Mouse (Mus musculus) CD4-positive helper T cell, adult 2 months (primary cell): Measurements from ENCODE around the gene Gm17087.

Experiments used
- DNase-seq: peaks from one replicate; pipeline ENCODE4 v3.0.0-alpha.2; 2012; ENCODE audit warnings: low read depth, missing footprints, low spot score

The Gm17087 gene

DNA sequence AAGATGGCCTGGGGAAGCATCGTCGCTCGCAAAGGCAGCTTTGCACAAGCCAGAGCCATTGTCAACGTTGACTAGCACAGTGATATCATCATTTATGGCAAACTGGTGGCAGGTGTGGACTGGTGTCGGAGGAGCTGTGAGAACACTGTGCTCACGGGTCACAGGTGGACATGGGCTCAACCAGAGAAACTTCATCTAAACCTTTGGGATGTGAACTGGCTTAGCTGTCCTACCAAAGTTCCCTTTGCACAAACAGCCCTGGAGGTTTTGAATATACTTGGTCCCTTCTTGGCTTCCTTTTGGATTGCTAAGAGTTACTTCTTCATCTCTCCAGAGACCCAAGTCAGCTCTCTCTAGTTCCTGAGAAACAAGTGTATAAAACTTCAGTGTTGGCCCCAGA lies at the start of gene Gm17087:
Gene Gm17087 (minus strand): TSS at position 101 of the 400 bp plus-strand sequence.
- DNase-seq, result no peak

DNA sequence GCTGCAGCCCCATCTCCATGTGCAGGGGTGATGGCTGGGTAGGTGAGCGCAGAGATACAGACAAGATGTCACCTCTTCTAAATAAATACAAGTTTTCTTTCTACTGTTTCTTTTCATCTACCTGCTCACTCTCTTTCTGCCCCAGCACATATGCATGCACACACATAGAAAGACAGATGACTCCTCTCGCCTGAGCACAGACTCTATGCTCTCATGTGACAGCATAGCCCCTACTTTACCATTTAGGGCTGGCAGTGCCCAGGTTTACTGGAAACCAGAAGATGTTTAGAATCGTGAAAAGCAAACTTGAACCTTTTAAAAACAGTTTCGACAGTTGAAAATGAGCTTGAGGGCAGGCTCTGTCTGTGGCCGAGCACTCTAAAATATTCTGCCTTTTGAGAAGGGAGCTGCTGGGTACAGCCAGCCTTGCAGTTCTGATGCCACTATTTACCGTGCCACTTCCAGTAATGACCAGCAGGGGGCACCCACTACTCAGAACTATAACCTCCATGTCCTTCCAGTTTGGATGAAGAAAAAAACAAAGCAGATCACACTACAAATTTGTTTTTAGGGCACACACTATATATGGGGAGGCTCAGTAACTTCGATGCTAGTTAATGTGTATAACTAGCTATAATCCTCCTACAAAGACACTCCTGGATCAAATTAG lies 47.3 kb upstream of the Gm17087 start:
- peak; percentile 43 for DNase-seq

DNA sequence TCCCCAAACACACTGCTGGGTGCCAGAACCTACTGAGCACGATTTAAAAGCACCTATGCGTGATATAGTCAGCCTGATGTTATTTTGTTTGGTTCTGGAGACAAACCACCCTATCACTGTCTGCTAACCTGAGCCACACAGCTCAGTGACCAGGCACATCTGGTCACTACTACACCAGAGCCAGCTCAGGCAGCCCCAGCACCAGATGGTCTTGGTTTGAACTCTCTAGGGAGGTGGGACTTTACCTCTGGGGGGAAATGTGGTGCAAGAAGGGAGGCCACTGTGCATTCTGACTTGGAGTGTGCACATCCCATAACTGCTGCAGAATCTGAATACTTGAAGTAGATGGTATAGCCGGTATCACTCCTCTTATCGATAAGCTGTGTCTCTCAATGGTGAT lies 45.2 kb upstream of the Gm17087 start:
- DNase-seq, result no peak

DNA sequence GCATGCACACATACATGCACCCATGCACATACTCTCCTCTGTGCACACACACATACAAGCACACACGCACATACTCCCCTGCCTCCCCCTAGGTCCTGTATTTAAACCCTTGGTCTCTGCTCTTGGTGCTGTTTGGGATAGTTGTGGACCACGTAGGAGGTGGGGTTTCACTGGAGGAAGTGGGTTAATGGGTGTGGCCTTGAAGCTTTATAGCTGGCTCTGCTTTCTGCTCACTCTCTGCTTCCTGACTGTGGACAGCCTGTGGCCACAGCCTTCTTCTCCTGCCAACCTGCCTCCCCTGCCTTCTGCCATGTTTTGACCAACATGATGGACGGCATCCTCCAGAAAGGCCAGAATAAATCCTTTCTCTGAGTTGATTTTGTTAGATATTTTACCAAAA lies 39.9 kb upstream of the Gm17087 start:
- no peak for DNase-seq

DNA sequence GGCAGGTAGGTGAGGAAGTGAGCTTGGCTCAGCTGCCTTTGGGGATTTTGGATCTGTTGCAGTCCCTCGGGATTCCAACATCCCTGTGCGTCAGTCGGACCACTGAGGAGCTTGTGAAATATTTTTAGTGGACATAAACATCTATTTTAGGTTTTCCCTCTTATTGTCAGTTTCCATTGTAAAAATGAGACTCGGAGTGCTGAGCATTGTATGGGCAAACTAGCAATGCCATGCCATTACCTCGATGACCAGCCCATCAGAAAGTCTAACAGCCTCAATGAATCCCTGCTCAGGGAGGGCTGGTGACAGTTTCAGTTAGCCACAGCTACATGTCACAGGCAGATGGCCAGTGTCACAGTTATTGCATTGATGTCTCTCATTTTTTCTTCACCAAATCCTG lies 39.2 kb upstream of the Gm17087 start:
- no peak for DNase-seq

DNA sequence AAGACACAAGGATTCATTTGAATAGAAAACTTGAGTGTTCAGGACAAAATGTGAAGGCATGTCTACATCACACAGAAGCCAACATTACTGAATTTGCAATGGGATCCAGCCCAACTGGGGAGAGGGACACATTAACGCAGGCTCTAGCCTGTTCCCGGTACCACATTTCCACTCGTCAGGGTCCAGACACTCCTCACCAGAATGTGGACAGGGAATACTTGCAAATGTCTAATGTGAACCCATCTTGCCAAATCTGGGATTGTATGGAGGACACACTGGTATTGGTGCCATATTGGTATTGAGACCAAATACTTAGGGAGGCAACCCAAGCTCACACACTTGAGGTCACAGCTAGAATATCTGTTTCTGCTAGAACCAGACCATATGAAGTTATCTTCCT lies 36.2 kb upstream of the Gm17087 start:
- no peak for DNase-seq

DNA sequence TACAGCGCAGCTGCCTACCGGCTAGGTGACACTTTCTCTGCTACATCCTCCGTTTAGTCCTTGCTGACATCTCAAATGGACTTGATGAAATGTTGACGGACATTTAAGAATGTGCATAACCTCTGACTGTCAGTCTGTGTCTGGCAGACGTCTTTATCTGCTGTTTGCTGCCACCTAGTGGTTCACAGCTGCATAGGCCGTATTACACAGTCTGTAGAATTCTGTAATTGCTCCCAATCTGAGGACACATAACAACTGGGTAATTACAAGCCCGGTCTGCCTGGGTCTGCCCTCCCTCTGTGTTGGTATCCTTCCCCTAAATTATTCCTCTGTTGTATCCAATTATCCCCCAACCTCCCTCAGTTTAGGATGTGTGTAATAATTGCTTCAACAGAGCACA lies 31.0 kb upstream of the Gm17087 start:
- DNase-seq, result peak; percentile 55

DNA sequence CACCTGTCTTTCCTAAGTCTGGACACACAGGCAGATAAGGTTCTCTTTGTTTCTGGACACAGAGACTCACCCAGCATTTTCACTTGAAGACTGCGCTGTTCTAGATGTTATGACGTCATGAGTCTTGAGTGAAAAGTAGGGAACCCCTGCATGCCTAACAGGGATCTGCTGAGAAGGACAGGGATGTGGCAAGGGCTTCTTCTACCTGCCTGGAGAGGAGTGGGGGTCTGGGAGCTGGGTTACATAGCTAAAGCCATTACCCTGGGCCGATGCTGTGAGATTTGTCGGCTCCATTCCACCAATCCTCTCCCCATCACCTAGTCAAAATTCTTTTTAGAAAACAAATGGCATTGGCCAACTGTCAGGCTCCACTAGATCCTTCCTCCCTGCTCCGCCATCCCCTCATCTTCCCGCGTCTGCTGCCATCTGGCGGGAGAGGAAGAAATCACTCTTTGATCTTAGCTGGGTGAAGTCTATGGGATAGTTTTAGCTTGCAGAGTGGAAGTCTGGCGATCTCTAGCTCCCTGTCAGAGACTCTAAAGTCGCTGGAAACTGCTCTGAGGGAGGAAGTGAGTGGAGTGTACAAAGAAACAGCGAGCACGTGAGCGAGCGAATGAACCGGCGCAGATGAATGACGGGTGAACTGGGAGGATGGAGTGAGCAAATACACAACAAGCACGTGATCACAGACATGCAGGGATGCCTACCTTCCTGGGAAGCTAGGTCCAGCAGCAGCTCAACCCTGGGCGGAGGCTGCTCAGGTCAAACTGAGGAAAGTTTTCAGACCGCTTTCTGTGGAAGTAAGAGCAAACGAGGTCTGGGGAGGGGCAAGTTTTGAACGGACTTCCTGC lies 25.9 kb upstream of the Gm17087 start:
- peak; percentile 54 for DNase-seq

DNA sequence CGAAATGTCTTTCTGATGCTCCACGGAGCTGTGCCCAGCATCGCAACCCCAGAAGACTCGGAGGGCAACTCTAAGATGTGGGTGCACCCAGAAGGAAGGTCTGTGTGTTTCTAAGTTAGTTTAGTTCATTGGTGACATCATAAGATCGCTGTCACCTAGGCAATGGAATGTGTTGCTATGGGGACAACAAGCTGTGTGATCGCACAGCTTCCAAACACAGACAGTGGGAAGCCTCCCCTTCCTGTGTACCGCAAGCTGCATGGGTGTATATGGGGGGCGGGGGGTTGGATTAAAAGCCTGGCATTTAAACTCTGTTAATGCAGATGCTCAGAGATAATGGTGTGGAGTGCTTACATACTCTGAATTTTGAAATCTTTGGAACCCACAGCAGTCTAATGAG lies 14.8 kb upstream of the Gm17087 start:
- DNase-seq, result no peak

DNA sequence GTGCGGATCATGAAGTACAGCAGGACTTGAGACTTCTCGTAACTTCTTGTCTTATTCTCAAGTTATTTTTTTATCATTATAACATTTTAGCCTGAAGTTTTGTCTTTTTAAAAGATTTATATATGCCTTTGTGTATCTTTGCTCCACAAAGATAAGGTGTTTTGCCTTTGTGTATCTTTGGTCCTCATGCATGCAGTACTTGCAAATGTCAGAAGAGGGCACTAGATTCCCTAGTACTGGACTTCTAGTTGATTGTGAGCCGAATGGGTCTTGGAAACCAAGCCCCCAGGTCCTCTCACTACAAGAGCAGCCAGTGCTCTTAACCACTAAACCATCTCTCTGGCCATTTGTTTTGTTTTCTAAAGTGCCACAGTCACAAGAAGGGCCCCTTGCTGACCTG lies 13.6 kb upstream of the Gm17087 start:
- no peak for DNase-seq

DNA sequence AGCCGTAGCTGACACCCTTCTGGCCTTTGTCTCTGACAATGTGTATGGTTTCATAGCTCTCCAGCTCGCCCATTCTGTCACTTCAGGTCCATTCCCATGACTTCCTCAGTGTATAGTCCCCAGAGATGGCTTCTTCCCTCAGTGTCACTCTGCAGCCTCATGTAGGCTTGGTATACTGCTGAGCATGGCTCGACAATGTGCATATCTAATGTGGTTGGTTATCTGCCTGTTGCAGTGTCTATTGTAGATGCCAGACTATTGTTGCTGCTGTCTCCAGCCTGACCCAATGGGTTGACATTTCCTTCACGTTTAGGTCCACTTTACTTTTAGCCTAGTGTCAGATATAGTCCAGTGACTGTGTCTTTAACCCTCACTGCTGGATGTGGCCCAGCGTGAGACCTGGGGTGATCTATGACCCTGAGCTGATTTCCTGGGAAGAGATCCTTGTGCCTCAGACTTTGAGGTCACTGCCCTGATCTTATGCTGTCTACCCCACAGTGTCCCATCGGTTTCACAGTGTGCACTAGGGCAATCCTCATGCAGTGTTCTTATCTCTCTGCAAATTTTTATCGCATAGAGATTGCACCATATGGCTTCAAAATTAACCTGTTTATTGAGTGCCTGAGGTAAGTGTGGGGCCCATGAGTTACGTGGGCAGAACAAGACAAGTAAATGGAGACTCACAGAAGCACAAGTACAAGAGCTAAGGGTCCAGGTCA lies 7.0 kb upstream of the Gm17087 start:
- DNase-seq, result no peak

DNA sequence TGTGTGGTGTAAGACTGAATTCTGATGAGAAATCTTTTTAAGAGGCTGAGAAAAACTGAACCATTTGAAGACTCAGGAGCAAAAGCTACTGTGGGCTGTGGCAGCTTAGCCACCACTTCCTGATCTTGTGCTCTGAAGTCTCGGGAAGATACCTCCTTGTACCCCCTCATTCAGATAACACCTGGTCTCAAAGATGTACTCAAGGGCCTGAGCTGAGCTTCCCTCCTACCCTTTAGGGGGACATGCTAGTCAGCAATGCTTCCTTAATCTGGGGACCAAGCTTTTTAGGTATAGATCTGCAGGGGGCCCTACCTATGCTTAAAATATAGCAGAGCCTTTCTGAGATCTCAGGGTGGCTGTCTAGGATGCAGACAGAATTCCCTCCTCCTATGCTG lies 3.9 kb downstream of the Gm17087 start:
- peak; percentile 7 for DNase-seq

DNA sequence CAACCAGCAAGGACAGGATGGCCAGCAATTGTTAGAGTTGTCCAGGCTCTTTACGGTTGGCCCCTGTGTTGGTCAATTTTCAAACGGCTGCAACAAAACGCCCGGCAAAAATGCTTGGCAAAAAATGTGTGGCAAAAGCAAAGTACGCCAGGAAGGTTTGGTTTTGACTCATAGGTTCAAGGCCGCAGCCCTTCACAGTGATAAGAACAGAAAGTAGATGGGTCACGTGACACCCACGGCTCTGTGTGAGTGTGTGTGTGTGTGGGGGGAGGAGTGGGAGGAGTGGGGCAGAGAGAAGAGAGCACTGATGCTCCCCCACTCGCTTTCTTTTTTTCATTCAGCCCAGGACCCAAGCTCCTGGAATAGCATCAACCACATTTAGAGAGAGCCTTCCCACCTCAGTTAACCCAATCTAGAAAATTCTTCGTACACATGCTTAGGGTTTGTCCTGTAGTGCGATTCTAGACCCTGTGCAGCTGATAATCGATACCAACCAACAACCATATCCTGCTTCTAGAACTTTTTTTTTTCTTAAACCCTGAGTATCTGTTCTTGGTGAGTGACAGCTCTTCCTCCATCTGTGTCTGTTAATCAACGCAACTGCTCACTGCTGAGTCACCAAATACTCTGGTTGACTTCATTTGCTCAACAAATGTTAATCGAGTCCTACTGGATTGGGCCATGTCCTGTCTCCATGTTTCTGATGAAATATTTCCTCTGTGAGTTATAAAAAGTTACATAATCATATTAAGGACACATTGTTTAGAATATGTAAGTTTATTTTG lies 4.5 kb downstream of the Gm17087 start:
- peak; percentile 71 for DNase-seq

DNA sequence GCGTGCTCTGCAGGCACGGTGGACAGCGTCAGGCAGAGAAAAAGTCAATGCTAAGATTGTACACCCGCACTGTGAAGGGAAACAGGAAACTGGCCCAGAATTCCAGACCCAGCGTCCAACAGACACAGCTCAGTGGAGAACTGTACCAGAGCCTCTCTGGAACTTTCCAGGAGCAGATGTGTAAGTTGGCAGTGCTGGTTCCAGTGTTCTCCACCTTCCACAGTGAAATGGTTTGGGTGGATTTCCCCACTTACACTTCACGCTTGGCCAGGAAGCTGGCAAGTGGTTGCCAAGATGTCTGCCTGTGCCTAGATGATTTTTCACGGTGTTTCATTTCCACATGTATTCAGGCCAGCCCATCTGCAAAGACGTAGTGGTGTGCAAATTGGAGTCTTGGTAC lies 8.8 kb downstream of the Gm17087 start:
- no peak for DNase-seq

DNA sequence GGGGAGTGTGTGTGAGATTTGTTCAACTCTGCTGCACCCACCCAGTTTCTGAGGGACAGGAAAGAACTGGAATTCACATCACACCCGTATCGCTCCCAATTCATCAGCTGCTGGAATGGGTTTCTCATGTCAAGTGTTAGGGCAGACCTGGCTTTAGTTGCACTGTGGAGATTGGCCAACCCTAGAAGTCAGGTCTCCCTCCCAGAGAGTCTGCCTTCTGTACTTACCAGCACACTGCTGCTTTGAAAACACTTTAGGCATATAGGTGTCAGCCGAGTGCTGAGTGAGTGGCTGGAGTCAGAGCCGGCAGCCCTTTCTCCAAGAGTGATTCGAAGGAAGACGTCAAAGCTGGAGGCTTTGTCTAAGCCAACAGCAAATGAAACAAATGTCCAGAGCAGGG lies 10.5 kb downstream of the Gm17087 start:
- DNase-seq, result no peak

DNA sequence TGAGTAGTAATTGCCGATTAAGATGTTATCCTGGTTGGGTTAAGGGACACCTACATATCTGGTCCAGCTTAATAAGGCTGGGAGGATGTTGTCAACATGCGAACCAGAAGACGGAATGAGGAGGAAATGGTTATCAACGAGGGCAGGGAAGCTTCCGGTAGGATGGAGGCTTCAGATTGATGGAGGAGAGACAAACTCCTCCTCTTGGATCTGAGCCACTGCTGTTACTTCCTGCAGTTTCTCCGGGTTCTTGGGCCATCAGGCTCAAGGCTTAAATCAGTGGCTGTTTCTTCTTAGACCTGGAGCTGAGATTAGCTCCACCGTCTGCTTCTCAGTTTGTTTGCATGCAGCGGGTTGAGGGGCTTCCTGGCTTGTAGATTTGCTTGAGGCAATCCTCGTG lies 11.0 kb downstream of the Gm17087 start:
- DNase-seq, result no peak

DNA sequence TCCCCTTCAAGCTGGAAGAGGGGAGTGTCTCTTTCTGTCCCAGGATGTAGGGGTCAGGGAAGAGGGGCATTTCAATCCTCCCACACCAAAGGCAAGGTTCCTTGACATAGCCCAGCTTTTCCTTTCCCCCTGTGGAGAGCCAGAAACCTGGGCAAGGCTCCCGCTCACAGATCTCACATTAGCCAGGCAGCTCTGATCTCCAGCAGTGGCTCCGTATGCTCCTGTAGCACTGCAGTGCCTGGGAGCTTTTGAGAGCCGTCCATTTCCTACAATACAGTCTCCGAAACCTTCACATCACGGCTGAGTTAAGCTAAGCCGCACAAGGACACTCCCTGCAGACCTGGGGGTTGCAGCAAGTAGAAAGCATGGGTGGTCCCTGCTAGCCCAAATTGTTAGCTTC lies 12.5 kb downstream of the Gm17087 start:
- no peak for DNase-seq

DNA sequence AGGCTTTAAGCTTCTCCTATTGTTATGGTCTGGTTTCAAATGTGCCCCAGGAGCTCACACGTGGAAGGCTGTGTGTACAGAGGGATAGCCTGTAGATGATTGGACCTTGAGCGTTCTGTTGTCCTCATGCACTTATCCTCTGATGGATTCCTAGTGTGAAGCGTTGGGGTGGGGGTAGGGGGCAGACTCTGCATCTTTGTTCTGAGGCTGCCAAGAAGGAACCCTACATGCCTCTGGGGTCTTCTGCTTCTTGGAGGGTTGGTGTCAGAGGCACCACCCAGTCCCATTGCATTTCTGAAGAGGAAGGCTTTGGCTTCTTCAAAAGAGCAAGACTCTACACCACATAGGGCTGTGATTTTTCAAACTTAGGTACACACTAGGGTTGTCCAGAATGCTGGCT lies 13.1 kb downstream of the Gm17087 start:
- no peak for DNase-seq

DNA sequence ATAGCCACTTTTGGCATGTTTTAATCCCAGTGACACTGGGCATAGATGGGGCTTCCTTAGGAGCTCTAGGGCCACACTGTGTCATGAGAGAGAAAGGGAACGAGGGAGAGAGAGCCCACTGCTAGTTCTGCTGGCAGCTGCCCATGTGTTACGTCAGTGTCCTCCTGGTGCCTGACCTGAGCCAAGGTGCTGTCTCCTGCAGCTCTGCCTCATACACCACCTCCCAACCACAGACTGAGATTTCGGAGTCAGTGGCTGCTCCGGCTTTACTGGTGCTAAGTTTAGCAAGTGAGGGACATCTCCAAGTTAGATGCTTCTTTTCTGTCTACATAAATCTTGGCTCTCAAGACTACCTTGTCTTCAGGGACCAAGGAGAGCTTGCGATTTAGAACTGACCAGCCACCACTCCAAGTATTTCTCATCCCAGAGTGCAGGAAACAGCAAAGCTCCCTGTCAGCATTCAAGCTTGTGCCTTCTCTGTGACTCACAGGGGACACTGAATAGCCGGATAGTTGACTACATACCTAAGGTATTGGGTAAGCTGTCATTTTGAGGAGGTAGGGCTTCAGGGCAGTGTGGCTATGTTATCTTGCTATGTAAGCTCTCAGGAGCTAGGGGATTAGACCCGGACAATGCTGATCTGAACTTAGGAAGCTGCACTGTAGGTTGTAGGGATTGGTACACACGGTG lies 14.3 kb downstream of the Gm17087 start:
- no peak for DNase-seq

DNA sequence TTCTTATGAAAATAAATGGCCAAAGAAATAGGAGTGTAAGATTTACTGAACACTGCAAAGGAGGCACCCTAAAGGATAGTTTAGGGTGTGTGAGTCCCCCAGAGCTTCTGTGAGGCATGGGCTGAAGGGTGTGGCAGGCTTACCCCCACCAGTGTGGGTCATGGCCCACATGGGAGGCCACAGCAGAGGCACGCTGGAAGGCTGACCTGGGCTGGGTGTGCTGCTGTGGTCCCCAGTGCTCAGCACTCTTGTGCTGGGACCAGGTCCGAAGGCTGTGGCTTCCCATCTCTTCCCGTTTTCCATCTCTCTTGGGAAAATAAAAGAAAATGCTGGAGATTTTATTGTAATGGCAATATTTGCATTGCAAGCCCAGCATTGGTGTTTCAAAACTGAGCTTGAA lies 15.1 kb downstream of the Gm17087 start:
- no peak for DNase-seq

DNA sequence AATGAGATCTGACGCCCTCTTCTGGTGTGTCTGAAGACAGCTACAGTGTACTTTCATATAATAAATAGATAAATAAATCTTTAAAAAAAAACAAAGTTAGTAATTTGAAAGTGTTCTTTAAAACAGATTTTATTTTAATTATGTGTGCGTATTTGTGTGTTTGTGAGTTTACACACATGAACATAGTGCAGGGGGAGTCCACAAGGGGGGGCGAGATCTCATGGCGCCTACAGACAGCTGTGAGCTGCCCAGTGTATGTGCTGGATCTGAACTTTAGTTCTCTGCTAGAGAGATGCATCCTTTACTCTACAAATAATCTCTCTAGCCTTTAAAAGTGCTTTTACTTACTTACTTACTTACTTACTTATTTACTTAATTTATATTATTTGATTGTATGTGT lies 18.0 kb downstream of the Gm17087 start:
- no peak for DNase-seq
